Mouse (Mus musculus) heart, postnatal 0 days (tissue): Measurements from ENCODE around the gene Saa3. TPM values are rescaled to one million over a fixed set of nuclear protein-coding genes. Genes with fewer than 3 reads are reported as not detected.

ENCODE experiments used
- ATAC-seq: fragments of 200-750 bp; cut with Nextera tagmentation; 2 replicates; pipeline ENCODE4 v1.8.0; 2017; ENCODE audit warnings: low read depth, moderate number of reproducible peaks, moderate library complexity; ENCODE audit not compliant: insufficient read depth
- DNase-seq: peaks from one replicate; pipeline ENCODE4 v3.0.0-alpha.2; 2016; ENCODE audit warnings: low spot score
- H3K27ac ChIP-seq: fragments of 300-500 bp; sonication (generic); 2 replicates; pipeline ENCODE4 v1.5.1; 2014; ENCODE audit warnings: low read depth, mild to moderate bottlenecking
- H3K27me3 ChIP-seq: fragments of 300-500 bp; sonication (generic); 2 replicates; pipeline ENCODE4 v1.6.1; 2014; ENCODE audit warnings: low read length, mixed read lengths; ENCODE audit not compliant: control insufficient read depth, insufficient read depth
- H3K36me3 ChIP-seq: fragments of 300-500 bp; sonication (generic); replicated peaks from 2 replicates; pipeline ENCODE4 v1.6.1; 2014; ENCODE audit warnings: low read length, mixed read lengths; ENCODE audit not compliant: control insufficient read depth, insufficient read depth
- H3K4me1 ChIP-seq: fragments of 300-500 bp; sonication (generic); 2 replicates; pipeline ENCODE4 v1.6.1; 2014; ENCODE audit warnings: antibody characterized with exemption; ENCODE audit not compliant: control insufficient read depth, insufficient read depth
- H3K4me2 ChIP-seq: fragments of 300-500 bp; sonication (generic); 2 replicates; pipeline ENCODE4 v1.6.1; 2014; ENCODE audit warnings: low read depth, mild to moderate bottlenecking, low read length, moderate library complexity
- H3K4me3 ChIP-seq: fragments of 300-500 bp; sonication (generic); 2 replicates; pipeline ENCODE4 v1.5.1; 2014; ENCODE audit warnings: low read depth, low read length
- H3K9ac ChIP-seq: fragments of 300-500 bp; sonication (generic); replicated peaks from 2 replicates; pipeline ENCODE4 v1.6.1; 2014; ENCODE audit warnings: low read depth, low read length, mixed read lengths
- H3K9me3 ChIP-seq: fragments of 300-500 bp; sonication (generic); replicated peaks from 2 replicates; pipeline ENCODE4 v1.6.1; 2016; ENCODE audit warnings: low read length; ENCODE audit not compliant: control insufficient read depth
- CTCF ChIP-seq: IDR thresholded peaks from 2 replicates; pipeline ENCODE4 v1.5.1; 2016; ENCODE audit warnings: antibody characterized with exemption, control low read depth, low read depth
- EP300 ChIP-seq: IDR thresholded peaks from 2 replicates; pipeline ENCODE4 v1.6.1; 2016; ENCODE audit warnings: antibody characterized with exemption, low read depth
- WGBS: fragments of 180-500 bp; shearing (Covaris S2); extraction: QIAGEN DNeasy Blood & Tissue Kit; methylation state at CpG from one replicate; pipeline ENCODE4 v1.1.7; 2014; 5-methylcytosine and 5-hydroxymethylcytosine counted together
- polyA plus RNA-seq: library from polyadenylated mRNA; unstranded; fragments of >200 nt; fragmentation: Nextera tagmentation; extraction: Ambion mirVana; gene quantifications from 2 replicates; pipeline ENCODE4 v1.2.1, GENCODE M21; 2015
- total RNA-seq: library from RNA; depleted of rRNA; stranded (reverse); fragments of >200 nt; gene quantifications from 2 replicates; pipeline ENCODE4 v1.2.3, GENCODE M21; 2014; ENCODE audit warnings: low replicate concordance

The Saa3 gene
- total and polyA plus RNA-seq, 2 experiments from 2014 or later, result 0.36 TPM; not detected in 1

GRCm38 (mm10) chr7:46678417-46678816 is 37.1 kb downstream of the Saa3 start:
- no peak overlapping the region for H3K27ac ChIP-seq
- H3K36me3 ChIP-seq, result no peaks in the 10 kb centered on the region
- 68% methylated on average over 3 of the region's 3 CpGs for WGBS
- ATAC-seq, result no peak
- no peak for TF ChIP-seq EP300
- TF ChIP-seq CTCF, result no peak
- no peaks in the 10 kb centered on the region for H3K27me3 ChIP-seq
- H3K9ac ChIP-seq, result no peak overlapping the region
- H3K4me2 ChIP-seq, result no peak overlapping the region
- H3K4me3 ChIP-seq, result no peak overlapping the region
- no peak for DNase-seq
- no peaks in the 10 kb centered on the region for H3K9me3 ChIP-seq
- no peaks in the 10 kb centered on the region for H3K4me1 ChIP-seq

DNA sequence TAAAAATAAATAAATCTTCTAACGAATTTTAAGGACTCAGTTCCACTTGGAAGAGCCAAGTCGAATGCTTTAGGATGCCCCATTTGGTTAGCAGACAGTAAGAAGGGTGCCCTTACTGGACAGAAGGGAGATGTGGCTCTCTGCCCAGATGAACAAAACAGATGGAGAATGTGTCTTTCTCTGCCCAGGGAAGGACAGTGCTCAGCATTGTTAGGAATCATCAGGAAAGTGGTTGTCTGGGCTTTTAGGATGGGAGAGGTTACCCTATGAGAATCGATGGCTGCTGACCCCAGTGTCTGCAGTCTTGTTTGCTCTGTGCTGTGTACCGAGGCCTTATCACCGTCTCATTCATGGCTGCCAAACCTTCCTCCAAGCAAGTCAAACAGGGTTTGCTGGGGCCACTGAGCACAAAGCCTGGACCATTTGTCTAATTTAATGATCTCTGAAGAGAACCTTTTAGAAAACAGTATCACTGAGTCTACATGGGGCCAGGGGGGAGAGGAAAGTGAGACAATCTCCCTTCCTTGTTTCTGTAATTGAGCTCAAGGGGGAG is 38.6 kb downstream of the Saa3 start:
- no peak for TF ChIP-seq CTCF
- TF ChIP-seq EP300, result no peak
- Histone ChIP-seq H3K36me3 (no peaks in the 10 kb centered on the region), H3K4me2 (no peak overlapping the region), H3K4me1 (no peaks in the 10 kb centered on the region), H3K4me3 (no peak overlapping the region), H3K27me3 (0 out of 2 replicates have a peak, but pooled peaks cover 3% of the 10 kb centered on the region), H3K9ac (no peak overlapping the region), H3K27ac (no peak overlapping the region), H3K9me3 (no peaks in the 10 kb centered on the region)
- DNase-seq, result no peak
- 49% methylated on average over 5 of the region's 5 CpGs for WGBS
- no peak for ATAC-seq

- WGBS, result 67% methylated on average over 8 of the region's 8 CpGs
- Histone ChIP-seq H3K27ac (no peak overlapping the region), H3K4me3 (no peak overlapping the region), H3K27me3 (0 out of 2 replicates have a peak, but pooled peaks cover 4% of the 10 kb centered on the region), H3K4me1 (no peaks in the 10 kb centered on the region), H3K9ac (no peak overlapping the region), H3K9me3 (no peaks in the 10 kb centered on the region), H3K36me3 (no peaks in the 10 kb centered on the region), H3K4me2 (no peak overlapping the region)
- no peak for ATAC-seq
- TF ChIP-seq CTCF (no peak), EP300 (no peak)
- no peak for DNase-seq
These were observed 39.6 kb downstream of the Saa3 start for GRCm38 (mm10) chr7:46675886-46676285.

DNA sequence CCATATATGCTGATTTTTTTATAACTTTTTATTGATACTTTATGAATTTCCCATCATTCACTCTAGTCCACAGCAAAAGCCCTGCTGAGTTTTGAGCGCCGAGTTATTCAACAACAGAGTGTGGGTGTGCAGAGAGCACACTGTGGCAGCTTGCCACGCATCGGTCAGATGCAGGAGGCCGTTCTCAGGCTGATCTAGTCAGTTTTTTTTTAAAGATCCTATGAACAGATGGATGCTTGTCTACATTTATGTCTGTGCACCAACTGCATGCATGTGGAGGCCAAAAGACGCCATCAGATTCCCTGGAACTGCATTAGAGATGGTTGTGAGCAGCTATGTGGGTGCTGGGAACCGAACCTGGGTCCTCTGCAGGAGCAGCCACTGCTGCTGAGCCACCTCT is 40.4 kb downstream of the Saa3 start:
- Histone ChIP-seq H3K36me3 (no peaks in the 10 kb centered on the region), H3K9ac (no peak overlapping the region), H3K27ac (no peak overlapping the region), H3K9me3 (no peaks in the 10 kb centered on the region), H3K4me2 (no peak overlapping the region), H3K4me3 (no peak overlapping the region), H3K4me1 (no peaks in the 10 kb centered on the region), H3K27me3 (0 out of 2 replicates have a peak, but pooled peaks cover 4% of the 10 kb centered on the region)
- ATAC-seq (no peak), DNase-seq (no peak)
- WGBS, result 89% methylated on average over 7 of the region's 7 CpGs
- TF ChIP-seq EP300, result no peak
- TF ChIP-seq CTCF, result no peak

GRCm38 (mm10) chr7:46672160-46672672 is 43.3 kb downstream of the Saa3 start, which contains the start of gene Tph1:
Gene Tph1, minus strand, starts transcription at chr7:46672537.
- H3K36me3 ChIP-seq, result no peaks in the 10 kb centered on the region
- 28% methylated on average over 10 of the region's 10 CpGs for WGBS
- H3K4me2 ChIP-seq, result no peak within 1 kb of the TSS

GRCm38 (mm10) chr7:46667256-46667655 is 48.2 kb downstream of the Saa3 start:
- Histone ChIP-seq H3K27me3 (peaks cover 34% of the 10 kb centered on the region), H3K36me3 (no peaks in the 10 kb centered on the region), H3K4me1 (no peaks in the 10 kb centered on the region), H3K27ac (no peak overlapping the region), H3K9ac (no peak overlapping the region), H3K9me3 (no peaks in the 10 kb centered on the region), H3K4me2 (no peak overlapping the region), H3K4me3 (no peak overlapping the region)
- DNase-seq (no peak), ATAC-seq (no peak)
- 2% methylated on average over 21 of the region's 21 CpGs for WGBS
- TF ChIP-seq CTCF (no peak), EP300 (no peak)

More at GRCm38 (mm10) chr7:46672160-46672672, 43.3 kb downstream of the Saa3 start, which contains the start of gene Tph1:
- no peak for ATAC-seq
- peak; percentile 7 for DNase-seq
- Histone ChIP-seq H3K27me3 (peaks cover 12% of the 10 kb centered on the region; the same call in 1 of the 2 replicates), H3K9me3 (no peaks in the 10 kb centered on the region), H3K9ac (no peak within 1 kb of the TSS), H3K4me3 (no peak within 1 kb of the TSS), H3K27ac (no peak within 1 kb of the TSS), H3K4me1 (no peaks in the 10 kb centered on the region)
- TF ChIP-seq EP300 (no peak), CTCF (no peak)
